Mouse (Mus musculus): ENCODE measurements around the gene Fam120a.
A peak's percentile ranks its signal among the peaks of the same experiment; 100 is the strongest.

Gene Fam120a

DNA sequence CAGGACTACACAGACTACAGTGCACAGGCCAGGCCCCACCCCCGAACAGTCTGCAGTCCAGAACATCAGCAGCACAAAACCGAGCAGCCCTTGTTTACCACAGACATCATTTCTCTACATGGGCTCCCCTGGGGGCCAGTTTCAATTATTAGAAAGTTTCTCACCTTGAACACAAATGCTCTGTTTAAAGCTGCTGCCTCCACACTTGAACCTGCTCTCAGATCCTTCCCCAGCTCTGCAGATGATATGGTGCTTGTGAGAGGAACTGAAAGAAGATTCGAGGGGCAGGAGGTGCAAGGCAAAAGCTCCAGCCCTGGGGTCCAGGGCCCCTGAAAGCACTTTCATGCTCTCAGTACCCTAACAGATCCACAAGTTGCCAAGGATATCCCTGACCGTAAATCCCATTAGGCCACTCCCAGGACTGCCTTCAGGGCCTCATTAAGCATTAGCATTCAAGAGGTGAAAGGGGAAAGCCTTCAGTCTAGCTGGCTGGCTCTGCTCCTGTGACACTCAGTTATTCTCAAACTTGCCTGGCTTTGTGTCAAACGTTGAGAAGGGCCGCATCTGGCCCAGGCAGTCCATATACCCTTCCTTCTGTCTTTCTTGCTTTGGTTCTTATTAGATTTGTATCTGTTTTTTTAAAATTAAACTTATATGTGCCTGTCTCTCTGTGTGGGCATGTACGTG lies 110.4 kb downstream of the Fam120a start:
- peak in 1 of 2 experiments; percentile 26 for DNase-seq (ENCODE audit: low spot score in 2 of 2)

DNA sequence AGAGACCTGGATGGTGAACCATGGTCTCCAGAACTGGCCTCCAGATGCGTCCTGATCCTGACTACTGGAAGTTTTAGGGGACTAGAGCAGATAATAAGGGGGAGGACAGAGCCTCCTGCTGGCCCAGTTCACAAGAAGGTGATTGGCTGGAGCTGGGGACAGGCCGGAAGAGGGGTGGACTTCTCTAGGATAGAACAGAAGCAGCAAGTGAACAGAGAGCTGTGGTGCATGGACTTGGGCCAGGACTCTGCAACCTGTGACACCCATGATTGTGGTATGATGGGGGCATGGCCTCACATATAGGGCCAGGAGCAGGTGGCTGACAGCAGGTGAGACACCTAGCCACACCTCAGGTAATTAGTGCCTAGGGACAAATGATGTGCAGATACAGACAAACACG lies 113.9 kb downstream of the Fam120a start:
- no peak for DNase-seq (ENCODE audit: low spot score in 2 of 2)

- DNase-seq (ENCODE audit: low spot score in 2 of 2), result no peak
Observed at GRCm38 (mm10) chr13:48853475-48853874, 114.3 kb downstream of the Fam120a start.

DNA sequence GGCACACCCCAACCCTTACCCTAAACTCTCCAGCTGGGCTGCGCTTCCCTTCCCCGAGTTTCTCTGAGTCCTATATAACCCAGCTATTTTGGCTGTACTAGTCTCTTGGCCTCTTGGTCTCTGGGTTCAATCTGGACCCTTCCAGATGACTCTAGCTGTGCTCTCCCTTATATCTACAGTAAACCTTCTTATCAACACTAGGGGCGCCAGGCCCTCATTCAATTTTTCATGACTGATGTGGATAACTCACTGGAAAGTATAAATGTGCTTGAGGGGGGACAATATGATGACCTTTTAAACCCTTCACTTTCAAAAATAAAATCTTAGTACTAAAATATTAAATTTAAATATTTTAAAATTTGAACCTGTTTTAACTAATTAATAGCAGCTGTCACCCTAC lies 115.0 kb downstream of the Fam120a start:
- no peak for DNase-seq (ENCODE audit: low spot score in 2 of 2)

DNA sequence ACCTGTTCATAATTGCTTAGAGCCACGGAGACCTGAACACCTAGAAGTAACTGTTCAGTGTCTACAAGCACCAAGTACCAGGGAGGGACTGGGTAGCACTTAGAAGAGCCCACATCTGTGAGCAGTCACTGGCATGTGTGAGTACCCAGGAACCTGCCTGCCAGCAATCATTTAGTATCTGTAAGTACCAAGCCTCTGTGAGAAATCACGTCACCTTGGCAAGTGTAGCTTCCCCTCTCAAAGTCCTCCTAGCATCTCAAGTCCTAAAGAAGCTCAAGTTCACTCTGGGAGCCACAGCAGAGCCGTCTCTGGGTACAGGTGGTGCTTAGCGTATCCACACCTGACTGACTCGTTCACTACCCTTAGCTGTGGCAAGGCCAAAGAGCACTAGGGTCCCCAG lies 116.1 kb downstream of the Fam120a start:
- DNase-seq (ENCODE audit: low spot score in 2 of 2), result no peak

GRCm38 (mm10) chr13:48850771-48851170 lies 117.0 kb downstream of the Fam120a start:
- DNase-seq (ENCODE audit: low spot score in 2 of 2), result no peak

DNA sequence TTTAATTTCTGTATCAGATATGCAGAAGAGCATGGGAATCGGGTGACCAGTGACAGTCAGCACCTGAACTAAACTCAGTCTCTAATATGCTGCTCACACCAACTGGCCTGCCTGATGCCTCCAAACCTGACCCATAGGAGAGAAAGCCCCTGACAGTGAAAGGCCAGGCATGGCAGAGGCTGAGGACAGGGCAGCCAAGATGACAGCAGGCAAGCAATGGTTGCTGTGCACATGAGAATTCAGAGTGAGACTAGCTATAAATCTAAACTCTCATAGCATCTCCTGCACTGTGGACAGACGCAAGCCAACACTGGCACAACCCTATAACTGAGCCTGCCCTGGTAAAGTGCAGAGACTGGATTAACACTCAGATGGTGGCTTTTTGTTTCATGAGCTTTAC lies 117.5 kb downstream of the Fam120a start:
- no peak for DNase-seq (ENCODE audit: low spot score in 2 of 2)

DNA sequence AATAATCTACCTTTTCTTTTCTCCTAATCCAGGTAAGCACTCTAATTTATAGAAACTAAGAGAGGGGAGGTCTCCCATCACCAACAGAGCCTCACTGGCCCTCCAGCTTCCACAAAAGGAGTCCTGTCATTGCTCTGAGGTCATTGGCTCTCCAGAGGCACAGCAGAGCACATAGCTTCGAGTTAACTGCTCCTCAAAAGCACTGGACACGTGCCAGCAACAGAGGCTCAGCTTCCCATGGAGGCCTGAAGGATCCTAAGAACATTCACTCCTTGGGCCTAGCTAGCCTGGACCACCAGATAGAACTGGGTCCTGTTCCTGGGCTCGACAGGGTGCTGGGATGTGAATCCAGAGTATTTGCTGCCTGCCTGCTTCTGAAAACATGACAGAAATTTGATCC lies 118.7 kb downstream of the Fam120a start:
- DNase-seq (ENCODE audit: low spot score in 2 of 2), result no peak

DNA sequence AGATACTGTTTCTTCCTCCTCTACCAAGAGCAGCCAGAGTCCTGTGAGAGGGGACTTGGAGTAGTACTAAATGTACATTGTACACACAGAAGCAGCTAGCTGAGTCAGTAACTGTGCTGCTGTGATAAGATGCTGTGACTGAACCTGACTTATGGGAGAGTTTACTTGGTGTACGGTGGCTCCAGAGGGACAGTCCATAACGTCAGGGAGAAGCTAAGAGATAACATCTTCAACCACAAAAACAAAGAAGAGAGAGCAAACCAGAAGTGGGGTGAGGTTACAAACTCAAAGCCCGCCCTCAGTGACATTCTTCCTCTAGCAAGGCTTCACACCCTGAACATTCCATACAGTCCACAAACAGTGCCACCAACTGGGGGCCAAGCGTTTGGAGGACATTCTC lies 122.5 kb downstream of the Fam120a start:
- DNase-seq (ENCODE audit: low spot score in 2 of 2), result no peak

GRCm38 (mm10) chr13:48843530-48843929 lies 124.3 kb downstream of the Fam120a start:
- no peak for DNase-seq (ENCODE audit: low spot score in 2 of 2)

DNA sequence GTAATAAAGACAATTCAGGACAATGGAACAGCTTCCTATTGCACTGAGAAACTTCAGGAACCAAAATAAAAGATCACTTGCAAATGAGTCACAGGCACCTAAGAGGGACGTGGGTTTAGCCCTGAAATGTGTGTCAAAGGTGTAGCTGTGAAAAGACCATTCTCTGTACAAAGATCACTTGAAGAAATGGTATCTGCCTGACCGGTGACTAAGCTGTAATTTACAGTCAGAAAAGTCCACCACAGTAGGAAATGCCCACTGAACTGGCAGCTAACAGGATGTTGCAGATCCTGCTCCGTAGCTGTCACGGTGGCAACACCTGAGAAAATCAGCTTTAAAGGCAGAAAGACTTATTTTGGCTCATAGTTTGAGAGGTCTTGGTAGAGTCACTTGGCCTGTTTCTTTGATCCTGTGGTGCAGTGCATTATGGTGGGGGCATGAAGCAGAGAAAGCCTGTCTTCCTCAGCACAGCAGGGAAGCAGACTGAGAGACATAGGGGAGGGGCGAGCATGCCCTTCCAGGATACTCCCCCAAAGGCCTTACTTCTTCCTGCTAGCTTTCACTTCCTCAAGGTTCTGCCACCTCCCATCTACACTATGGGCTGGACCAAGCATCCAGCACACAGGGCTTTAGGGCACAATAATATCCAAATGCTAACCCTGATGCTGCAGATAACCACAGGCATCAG lies 125.8 kb downstream of the Fam120a start:
- DNase-seq (ENCODE audit: low spot score in 2 of 2), result no peak

DNA sequence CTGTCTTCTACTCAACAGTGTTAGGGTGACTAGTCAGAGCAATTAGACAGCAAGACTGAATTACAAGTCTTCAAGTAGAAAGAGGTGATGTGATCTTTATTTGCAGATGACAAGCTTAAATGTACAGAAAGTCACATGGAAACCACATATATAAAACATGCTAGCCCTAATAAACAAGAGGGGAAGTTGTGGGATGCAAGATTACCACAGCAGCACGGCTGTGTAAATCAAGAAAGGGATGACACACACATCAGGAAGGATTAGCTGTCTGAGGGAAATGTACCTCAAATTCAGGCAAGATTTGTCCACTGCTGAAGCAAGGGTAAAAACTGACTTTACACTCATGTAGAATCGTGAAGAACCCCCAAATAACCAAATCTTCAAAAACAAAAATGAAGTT lies 129.5 kb downstream of the Fam120a start:
- DNase-seq (ENCODE audit: low spot score in 2 of 2), result no peak

GRCm38 (mm10) chr13:48837537-48837936 lies 130.3 kb downstream of the Fam120a start:
- DNase-seq (ENCODE audit: low spot score in 2 of 2), result no peak

GRCm38 (mm10) chr13:48830528-48831250 lies 137.1 kb downstream of the Fam120a start:
- DNase-seq (ENCODE audit: low spot score in 2 of 2), result no peak

DNA sequence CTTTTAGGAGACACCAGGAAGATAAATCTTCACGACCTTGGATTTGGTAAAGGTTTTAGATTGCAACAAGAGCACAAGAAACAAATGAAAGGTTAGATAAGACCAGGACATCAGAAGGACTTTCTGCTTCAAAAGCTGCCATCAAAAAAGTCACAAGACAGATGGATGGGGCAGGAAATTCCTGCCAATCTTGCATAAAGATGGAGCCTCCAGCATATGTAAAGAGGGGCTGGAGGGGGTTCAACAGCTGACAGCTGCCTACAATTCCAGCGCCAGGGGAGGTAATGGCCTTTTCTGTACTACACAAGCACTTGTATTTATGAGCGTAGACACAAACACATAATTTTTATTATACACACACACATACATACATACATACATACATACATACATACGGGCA lies 138.0 kb downstream of the Fam120a start:
- no peak for DNase-seq (ENCODE audit: low spot score in 2 of 2)
